Mouse (Mus musculus): ENCODE measurements around the gene Rasgef1a. TPM values are rescaled to one million over a fixed set of nuclear protein-coding genes. Genes with fewer than 3 reads are reported as not detected.
A peak's percentile ranks its signal among the peaks of the same experiment; 100 is the strongest.

The Rasgef1a gene
- total and polyA plus RNA-seq, 3 experiments, result 0.04 to 0.19 TPM; not detected in 1

GRCm38 (mm10) chr6:118007302-118007701 lies 3.9 kb upstream of the Rasgef1a start:
- Histone ChIP-seq H3K27ac (ENCODE audit: control insufficient read depth, low read depth, low read length) (no peak overlapping the region), H3K27me3 (ENCODE audit: control insufficient read depth in 1 of 2, insufficient read depth in 2 of 2, low read length in 2 of 2) (no peaks in the 10 kb centered on the region), H3K79me2 (ENCODE audit: control insufficient read depth, insufficient read depth, low read length, poor library complexity) (no peaks in the 10 kb centered on the region), H3K4me3 (ENCODE audit: control insufficient read depth in 1 of 2, insufficient read depth in 1 of 2, low read depth in 2 of 2, low read length in 2 of 2) (no peak overlapping the region), H3K36me3 (ENCODE audit: control insufficient read depth in 1 of 2, insufficient read depth in 2 of 2, low read length in 2 of 2) (no peaks in the 10 kb centered on the region), H3K9me3 (replicated peaks; ENCODE audit: insufficient read depth, low read length) (no peaks in the 10 kb centered on the region), H3K9ac (ENCODE audit: control insufficient read depth, low read depth, low read length, poor library complexity, severe bottlenecking) (no peak overlapping the region), H3K4me1 (ENCODE audit: control insufficient read depth in 1 of 2, insufficient read depth in 2 of 2, low read length in 2 of 2) (no peaks in the 10 kb centered on the region)
- peak; percentile 51 for DNase-seq (ENCODE audit: low read depth, low spot score)
- TF ChIP-seq SMC3 (IDR thresholded peaks at IDR 0.05; ENCODE audit: low read depth, low read length), result peak; percentile 82
- TF ChIP-seq TAL1 (IDR thresholded peaks at IDR 0.05; ENCODE audit: low read length), result no peak
- peak; percentile 73 for TF ChIP-seq ZC3H11A (IDR thresholded peaks at IDR 0.05; ENCODE audit: low read depth, low read length)
- no peak for TF ChIP-seq MYC (IDR thresholded peaks at IDR 0.05; ENCODE audit: low read depth, low read length)
- TF ChIP-seq CHD2 (IDR thresholded peaks at IDR 0.05; ENCODE audit: low read length), result no peak
- TF ChIP-seq MEF2A (IDR thresholded peaks at IDR 0.05; ENCODE audit: extremely low read depth, insufficient replicate concordance, low read depth, low read length, poor library complexity, severe bottlenecking), result no peak
- TF ChIP-seq CTCF (IDR thresholded peaks at IDR 0.05 in 2 of 3, conservative IDR thresholded peaks at IDR 0.05 in 1 of 3; ENCODE audit: control insufficient read depth in 1 of 3, insufficient read depth in 1 of 3, low read depth in 2 of 3, low read length in 3 of 3, poor library complexity in 1 of 3, severe bottlenecking in 1 of 3), result peak; percentile 63 to 74 (median 67)
- TF ChIP-seq RAD21 (IDR thresholded peaks at IDR 0.05; ENCODE audit: low read depth, low read length), result peak; percentile 57
- TF ChIP-seq BHLHE40 (IDR thresholded peaks at IDR 0.05; ENCODE audit: borderline replicate concordance, low read depth, low read length), result no peak

GRCm38 (mm10) chr6:118007843-118008539 lies 3.2 kb upstream of the Rasgef1a start:
- Histone ChIP-seq H3K27me3 (ENCODE audit: control insufficient read depth in 1 of 2, insufficient read depth in 2 of 2, low read length in 2 of 2) (no peaks in the 10 kb centered on the region), H3K36me3 (ENCODE audit: control insufficient read depth in 1 of 2, insufficient read depth in 2 of 2, low read length in 2 of 2) (no peaks in the 10 kb centered on the region), H3K79me2 (ENCODE audit: control insufficient read depth, insufficient read depth, low read length, poor library complexity) (no peaks in the 10 kb centered on the region), H3K27ac (ENCODE audit: control insufficient read depth, low read depth, low read length) (no peak overlapping the region), H3K9ac (ENCODE audit: control insufficient read depth, low read depth, low read length, poor library complexity, severe bottlenecking) (no peak overlapping the region), H3K4me1 (ENCODE audit: control insufficient read depth in 1 of 2, insufficient read depth in 2 of 2, low read length in 2 of 2) (no peaks in the 10 kb centered on the region), H3K4me3 (ENCODE audit: control insufficient read depth in 1 of 2, insufficient read depth in 1 of 2, low read depth in 2 of 2, low read length in 2 of 2) (no peak overlapping the region), H3K9me3 (replicated peaks; ENCODE audit: insufficient read depth, low read length) (no peaks in the 10 kb centered on the region)
- no peak for DNase-seq (ENCODE audit: low read depth, low spot score)
- no peak for TF ChIP-seq RCOR1 (IDR thresholded peaks at IDR 0.05; ENCODE audit: low read depth, low read length)
- no peak for TF ChIP-seq TAL1 (IDR thresholded peaks at IDR 0.05; ENCODE audit: low read length)
- no peak for TF ChIP-seq CTCF (IDR thresholded peaks at IDR 0.05 in 2 of 3, conservative IDR thresholded peaks at IDR 0.05 in 1 of 3; ENCODE audit: control insufficient read depth in 1 of 3, insufficient read depth in 1 of 3, low read depth in 2 of 3, low read length in 3 of 3, poor library complexity in 1 of 3, severe bottlenecking in 1 of 3)
- TF ChIP-seq ETS1 (IDR thresholded peaks at IDR 0.05; ENCODE audit: low read depth, low read length), result no peak
- TF ChIP-seq E2F4 (IDR thresholded peaks at IDR 0.05; ENCODE audit: borderline replicate concordance, low read depth, low read length), result no peak
- TF ChIP-seq POLR2AphosphoS2 (IDR thresholded peaks at IDR 0.05; ENCODE audit: low read length), result no peak
- no peak for TF ChIP-seq SMC3 (IDR thresholded peaks at IDR 0.05; ENCODE audit: low read depth, low read length)

GRCm38 (mm10) chr6:118010256-118010655 lies 982 bp upstream of the Rasgef1a start:
- no peaks in the 10 kb centered on the region for H3K27me3 ChIP-seq (ENCODE audit: control insufficient read depth in 1 of 2, insufficient read depth in 2 of 2, low read length in 2 of 2)
- no peak for DNase-seq (ENCODE audit: low read depth, low spot score)

More at GRCm38 (mm10) chr6:118010256-118010655, 982 bp upstream of the Rasgef1a start:
- TF ChIP-seq SIN3A (IDR thresholded peaks at IDR 0.05; ENCODE audit: low read length), result no peak
- no peak for TF ChIP-seq ZMIZ1 (IDR thresholded peaks at IDR 0.05; ENCODE audit: low read depth, low read length)
- no peak for TF ChIP-seq TCF12 (IDR thresholded peaks at IDR 0.05; ENCODE audit: low read depth, low read length)
- TF ChIP-seq MEF2A (IDR thresholded peaks at IDR 0.05; ENCODE audit: extremely low read depth, insufficient replicate concordance, low read depth, low read length, poor library complexity, severe bottlenecking), result no peak
- no peak for TF ChIP-seq POLR2A (IDR thresholded peaks at IDR 0.05; ENCODE audit: control insufficient read depth in 1 of 2, insufficient read depth in 1 of 2, low read depth in 1 of 2, low read length in 2 of 2, poor library complexity in 1 of 2)
- Histone ChIP-seq H3K9ac (ENCODE audit: control insufficient read depth, low read depth, low read length, poor library complexity, severe bottlenecking) (no peak overlapping the region), H3K9me3 (replicated peaks; ENCODE audit: insufficient read depth, low read length) (no peaks in the 10 kb centered on the region), H3K4me3 (ENCODE audit: control insufficient read depth in 1 of 2, insufficient read depth in 1 of 2, low read depth in 2 of 2, low read length in 2 of 2) (no peak overlapping the region), H3K4me1 (ENCODE audit: control insufficient read depth in 1 of 2, insufficient read depth in 2 of 2, low read length in 2 of 2) (no peaks in the 10 kb centered on the region), H3K36me3 (ENCODE audit: control insufficient read depth in 1 of 2, insufficient read depth in 2 of 2, low read length in 2 of 2) (no peaks in the 10 kb centered on the region), H3K79me2 (ENCODE audit: control insufficient read depth, insufficient read depth, low read length, poor library complexity) (no peaks in the 10 kb centered on the region), H3K27ac (ENCODE audit: control insufficient read depth, low read depth, low read length) (no peak overlapping the region)
